In genomic region chr14:73732161-73732560, GRCm38 (mm10) we compare ENCODE assay signal across 10 mouse cellular contexts.
DNase-seq lines count a peak whose midpoint lies in the region; ATAC-seq and TF ChIP-seq lines count a peak whose summit lies in the region.
"Had no signal": no experiment of that assay in that cellular context is flagged by ENCODE, and none has a peak within 500 bp of the region (broad histone marks: within the 10 kb centered on the region; RNA-seq: fewer than 3 reads in every experiment).

No protein-coding gene starts in this region.

- DNase-seq in forebrain, postnatal 0 days = peak; percentile 47
- peak; percentile 10 for DNase-seq in R1 (ENCODE audit: low read depth, low spot score)
- DNase-seq in layer of hippocampus, adult 8-10 months (ENCODE audit: low spot score in 2 of 2) = peak; percentile 59 to 60
- peak; percentile 69 for DNase-seq in right cerebral cortex, adult 18-20 months
- DNase-seq in kidney, postnatal 10 days = no peak
- no peak for DNase-seq in thymus, postnatal 25 days
- DNase-seq: kidney, adult 9 months had no signal

- H3K4me1 ChIP-seq in forebrain, postnatal 0 days (ENCODE audit: insufficient read depth) = no peaks in the 10 kb centered on the region
- peaks cover 4% of the 10 kb centered on the region for H3K4me1 ChIP-seq in forebrain, embryonic 13.5 days
- no peaks in the 10 kb centered on the region for H3K4me1 ChIP-seq in kidney, embryonic 14.5 days (ENCODE audit: control insufficient read depth, insufficient read depth, low read length)

- H3K9me3 ChIP-seq in forebrain, postnatal 0 days (ENCODE audit: low read length) = no peaks in the 10 kb centered on the region
- no peaks in the 10 kb centered on the region for H3K9me3 ChIP-seq in forebrain, embryonic 13.5 days (replicated peaks)
- no peaks in the 10 kb centered on the region for H3K9me3 ChIP-seq in kidney, embryonic 14.5 days (ENCODE audit: control insufficient read depth, low read length)

- TF ChIP-seq CTCF in forebrain, postnatal 0 days (IDR thresholded peaks at IDR 0.05; ENCODE audit: low read depth) = no peak

- H3K36me3 ChIP-seq in forebrain, postnatal 0 days (ENCODE audit: insufficient read depth) = no peaks in the 10 kb centered on the region
- H3K36me3 ChIP-seq in forebrain, embryonic 13.5 days (ENCODE audit: poor library complexity, severe bottlenecking) = no peaks in the 10 kb centered on the region
- no peaks in the 10 kb centered on the region for H3K36me3 ChIP-seq in kidney, embryonic 14.5 days (ENCODE audit: control insufficient read depth, insufficient read depth, low read length)

- H3K27me3 ChIP-seq in forebrain, postnatal 0 days (ENCODE audit: insufficient read depth, low read length) = no peaks in the 10 kb centered on the region
- H3K27me3 ChIP-seq in forebrain, embryonic 13.5 days = no peaks in the 10 kb centered on the region
- H3K27me3 ChIP-seq in kidney, embryonic 14.5 days (ENCODE audit: control insufficient read depth, insufficient read depth, low read length) = no peaks in the 10 kb centered on the region

- ATAC-seq in forebrain, postnatal 0 days = peak; percentile 56
- ATAC-seq in forebrain, embryonic 13.5 days = no peak
- ATAC-seq in kidney, embryonic 14.5 days (ENCODE audit: low FRiP score, low TSS enrichment) = no peak

- H3K27ac ChIP-seq in forebrain, postnatal 0 days (ENCODE audit: low read depth, low read length) = no peak overlapping the region
- H3K27ac ChIP-seq in forebrain, embryonic 13.5 days = no peak overlapping the region
- H3K27ac ChIP-seq in kidney, embryonic 14.5 days (ENCODE audit: low read depth, low read length) = no peak overlapping the region
- H3K27ac ChIP-seq: macrophage had no signal

- H3K4me2 ChIP-seq in forebrain, postnatal 0 days (ENCODE audit: low read depth) = no peak overlapping the region
- H3K4me2 ChIP-seq in forebrain, embryonic 13.5 days = no peak overlapping the region
- no peak overlapping the region for H3K4me2 ChIP-seq in kidney, embryonic 14.5 days (replicated peaks; ENCODE audit: low read depth, low read length)

- H3K9ac ChIP-seq in forebrain, postnatal 0 days = no peak overlapping the region
- H3K9ac ChIP-seq in forebrain, embryonic 13.5 days = no peak overlapping the region
- no peak overlapping the region for H3K9ac ChIP-seq in kidney, embryonic 14.5 days (ENCODE audit: low read depth, low read length)

- 11% methylated on average over 3 of the region's 3 CpGs for whole genome bisulfite sequencing in forebrain, postnatal 0 days
- WGBS in forebrain, embryonic 13.5 days = 27% methylated on average over 3 of the region's 3 CpGs
- 59% methylated on average over 3 of the region's 3 CpGs for WGBS in kidney, embryonic 14.5 days

- H3K4me3 ChIP-seq in forebrain, postnatal 0 days (ENCODE audit: low read depth, low read length) = no peak overlapping the region
- H3K4me3 ChIP-seq in forebrain, embryonic 13.5 days = no peak overlapping the region
- H3K4me3 ChIP-seq in kidney, embryonic 14.5 days (ENCODE audit: low read length) = no peak overlapping the region

Comparison
In these comparisons a context has a peak if more than half of its experiments do, and no peak if none do; other contexts are left out.
1. DNase-seq: peak in forebrain, postnatal 0 days (single experiment), R1 (single experiment), layer of hippocampus, adult 8-10 months (2 of 2) and right cerebral cortex, adult 18-20 months (single experiment); none in kidney, postnatal 10 days (single experiment) and thymus, postnatal 25 days (single experiment).